Mouse (Mus musculus): ENCODE measurements around the gene Apela. TPM values are rescaled to one million over a fixed set of nuclear protein-coding genes. Genes with fewer than 3 reads are reported as not detected.
A peak's percentile ranks its signal among the peaks of the same experiment; 100 is the strongest.

Apela gene
- total and polyA plus RNA-seq, 3 experiments: not detected

- TF ChIP-seq SIN3A (IDR thresholded peaks at IDR 0.05; ENCODE audit: low read length) (no peak), POLR2AphosphoS2 (IDR thresholded peaks at IDR 0.05; ENCODE audit: low read depth, low read length) (no peak), CTCF (conservative IDR thresholded peaks at IDR 0.05 in 1 of 2, IDR thresholded peaks at IDR 0.05 in 1 of 2; ENCODE audit: low read depth in 2 of 2, low read length in 2 of 2) (peak; percentile 10 to 21; a peak in 2 of 4 replicates), MEF2A (IDR thresholded peaks at IDR 0.05; ENCODE audit: borderline replicate concordance, low read depth, low read length) (no peak), USF2 (conservative IDR thresholded peaks at IDR 0.05; ENCODE audit: low read depth, low read length) (no peak), HCFC1 (IDR thresholded peaks at IDR 0.05; ENCODE audit: low read depth, low read length) (no peak), MAFK (IDR thresholded peaks at IDR 0.05; ENCODE audit: insufficient replicate concordance, low read length) (no peak)
These were observed 8.0 kb downstream of the Apela start for GRCm38 (mm10) chr8:65028959-65029686.

GRCm38 (mm10) chr8:65022485-65022884 lies 14.7 kb downstream of the Apela start:
- Histone ChIP-seq H3K4me2 (ENCODE audit: insufficient read depth, low read depth, poor library complexity, severe bottlenecking) (0 out of 2 replicates have a peak overlapping the region, but pooled peaks have one; percentile 26), H3K9ac (ENCODE audit: insufficient read depth, low read depth) (no peak overlapping the region), H3K4me3 (replicated peaks in 1 of 3; ENCODE audit: low read depth in 2 of 3, low read length in 2 of 3, poor library complexity in 1 of 3) (no peak overlapping the region), H3K9me3 (replicated peaks; ENCODE audit: low read length) (no peaks in the 10 kb centered on the region), H3K4me1 (ENCODE audit: control insufficient read depth in 1 of 2, insufficient read depth in 2 of 2) (peaks cover 0 to 5% of the 10 kb centered on the region in 2 experiments; a peak in 1 of 4 replicates), H3K79me2 (replicated peaks; ENCODE audit: control insufficient read depth, extremely low read depth, insufficient read depth, poor library complexity, severe bottlenecking) (no peaks in the 10 kb centered on the region), H3K27ac (ENCODE audit: insufficient read depth, low read depth) (no peak overlapping the region), H3K27me3 (replicated peaks) (no peaks in the 10 kb centered on the region), H3K36me3 (replicated peaks in 1 of 2; ENCODE audit: control insufficient read depth in 1 of 2, insufficient read depth in 1 of 2, low read length in 1 of 2) (no peaks in the 10 kb centered on the region)
- TF ChIP-seq BHLHE40 (IDR thresholded peaks at IDR 0.05; ENCODE audit: low read depth, low read length) (no peak), JUND (conservative IDR thresholded peaks at IDR 0.05; ENCODE audit: low read depth, low read length) (peak; percentile 23; the same call in 1 of the 2 replicates), SMC3 (IDR thresholded peaks at IDR 0.05; ENCODE audit: low read depth, low read length) (peak; percentile 78), CTCF (conservative IDR thresholded peaks at IDR 0.05 in 1 of 2, IDR thresholded peaks at IDR 0.05 in 1 of 2; ENCODE audit: low read depth in 2 of 2, low read length in 2 of 2) (peak; percentile 67 to 82), RAD21 (IDR thresholded peaks at IDR 0.05; ENCODE audit: low read depth, low read length) (peak; percentile 79)
- in situ Hi-C loops (cut with MboI; ENCODE audit: low pct_ligation_motif_present, low pct_unique_long_range_greater_than_20kb, low sequenced_read_pairs): no loop called here
- dilution Hi-C loops (cut with MboI; ENCODE audit: extremely low pct_ligation_motif_present, extremely low pct_unique_long_range_greater_than_20kb, low sequenced_read_pairs): no loop called here
- DNase-seq (ENCODE audit: extremely low read depth): peak; percentile 38

More at GRCm38 (mm10) chr8:65028959-65029686, 8.0 kb downstream of the Apela start:
- Histone ChIP-seq H3K4me3 (replicated peaks in 1 of 3; ENCODE audit: low read depth in 2 of 3, low read length in 2 of 3, poor library complexity in 1 of 3) (no peak overlapping the region), H3K36me3 (replicated peaks in 1 of 2; ENCODE audit: control insufficient read depth in 1 of 2, insufficient read depth in 1 of 2, low read length in 1 of 2) (no peaks in the 10 kb centered on the region), H3K27ac (ENCODE audit: insufficient read depth, low read depth) (no peak overlapping the region), H3K4me1 (ENCODE audit: control insufficient read depth in 1 of 2, insufficient read depth in 2 of 2) (peaks cover 0 to 3% of the 10 kb centered on the region in 2 experiments; a peak in 1 of 4 replicates), H3K27me3 (replicated peaks) (no peaks in the 10 kb centered on the region), H3K9ac (ENCODE audit: insufficient read depth, low read depth) (no peak overlapping the region), H3K79me2 (replicated peaks; ENCODE audit: control insufficient read depth, extremely low read depth, insufficient read depth, poor library complexity, severe bottlenecking) (no peaks in the 10 kb centered on the region), H3K9me3 (replicated peaks; ENCODE audit: low read length) (no peaks in the 10 kb centered on the region), H3K4me2 (ENCODE audit: insufficient read depth, low read depth, poor library complexity, severe bottlenecking) (no peak overlapping the region)
- in situ Hi-C loops (cut with MboI; ENCODE audit: low pct_ligation_motif_present, low pct_unique_long_range_greater_than_20kb, low sequenced_read_pairs): no loop called here
- dilution Hi-C loops (cut with MboI; ENCODE audit: extremely low pct_ligation_motif_present, extremely low pct_unique_long_range_greater_than_20kb, low sequenced_read_pairs): no loop called here
- DNase-seq (ENCODE audit: extremely low read depth): no peak

GRCm38 (mm10) chr8:65018423-65018822 lies 18.7 kb downstream of the Apela start, which contains the start of the genes Trim61 and Trim60:
TSS of gene Trim61 (minus strand) at chr8:65018523.
TSS of gene Trim60 (minus strand) at chr8:65018584.
- Histone ChIP-seq H3K27me3 (replicated peaks) (no peaks in the 10 kb centered on the region), H3K4me3 (replicated peaks in 1 of 3; ENCODE audit: low read depth in 2 of 3, low read length in 2 of 3, poor library complexity in 1 of 3) (no peak within 1 kb of the TSS), H3K9me3 (replicated peaks; ENCODE audit: low read length) (peaks cover 2% of the 10 kb centered on the region), H3K9ac (ENCODE audit: insufficient read depth, low read depth) (no peak within 1 kb of the TSS), H3K27ac (ENCODE audit: insufficient read depth, low read depth) (no peak within 1 kb of the TSS), H3K79me2 (replicated peaks; ENCODE audit: control insufficient read depth, extremely low read depth, insufficient read depth, poor library complexity, severe bottlenecking) (no peaks in the 10 kb centered on the region), H3K4me2 (ENCODE audit: insufficient read depth, low read depth, poor library complexity, severe bottlenecking) (no peak within 1 kb of the TSS), H3K4me1 (ENCODE audit: control insufficient read depth in 1 of 2, insufficient read depth in 2 of 2) (peaks cover 0 to 5% of the 10 kb centered on the region in 2 experiments; a peak in 1 of 4 replicates), H3K36me3 (replicated peaks in 1 of 2; ENCODE audit: control insufficient read depth in 1 of 2, insufficient read depth in 1 of 2, low read length in 1 of 2) (no peaks in the 10 kb centered on the region)
- DNase-seq (ENCODE audit: extremely low read depth): no peak
- dilution Hi-C loops (cut with MboI; ENCODE audit: extremely low pct_ligation_motif_present, extremely low pct_unique_long_range_greater_than_20kb, low sequenced_read_pairs): no loop called here
- in situ Hi-C loops (cut with MboI; ENCODE audit: low pct_ligation_motif_present, low pct_unique_long_range_greater_than_20kb, low sequenced_read_pairs): no loop called here
- TF ChIP-seq MAFK (IDR thresholded peaks at IDR 0.05; ENCODE audit: insufficient replicate concordance, low read length): no peak
- no peak for TF ChIP-seq ETS1 (conservative IDR thresholded peaks at IDR 0.05; ENCODE audit: low read depth, low read length)
- TF ChIP-seq TCF12 (IDR thresholded peaks at IDR 0.05; ENCODE audit: low read depth, low read length): no peak
- no peak for TF ChIP-seq CTCF (conservative IDR thresholded peaks at IDR 0.05 in 1 of 2, IDR thresholded peaks at IDR 0.05 in 1 of 2; ENCODE audit: low read depth in 2 of 2, low read length in 2 of 2)
- TF ChIP-seq USF1 (IDR thresholded peaks at IDR 0.05; ENCODE audit: low read depth, low read length): no peak
- no peak for TF ChIP-seq UBTF (IDR thresholded peaks at IDR 0.05; ENCODE audit: low read depth, low read length)
- TF ChIP-seq BHLHE40 (IDR thresholded peaks at IDR 0.05; ENCODE audit: low read depth, low read length): no peak
- TF ChIP-seq MXI1 (IDR thresholded peaks at IDR 0.05; ENCODE audit: low read depth, low read length): no peak
- TF ChIP-seq EP300 (IDR thresholded peaks at IDR 0.05; ENCODE audit: low read length): no peak
- no peak for TF ChIP-seq ZC3H11A (IDR thresholded peaks at IDR 0.05; ENCODE audit: low read depth, low read length)
- no peak for TF ChIP-seq ELF1 (IDR thresholded peaks at IDR 0.05; ENCODE audit: low read depth, low read length)
- no peak for TF ChIP-seq CHD1 (IDR thresholded peaks at IDR 0.05; ENCODE audit: low read depth, low read length)
- TF ChIP-seq ZKSCAN1 (IDR thresholded peaks at IDR 0.05; ENCODE audit: borderline replicate concordance, low read depth, low read length): no peak
- no peak for TF ChIP-seq USF2 (conservative IDR thresholded peaks at IDR 0.05; ENCODE audit: low read depth, low read length)
